Mouse (Mus musculus): ENCODE data around the gene Cdca4. TPM values are rescaled to one million over a fixed set of nuclear protein-coding genes. Genes with fewer than 3 reads are reported as not detected.

Gene Cdca4
- polyA plus RNA-seq, 1 experiment from 2014 or later = 170 TPM

- DNase-seq (ENCODE audit: low spot score) (no peak), ATAC-seq (replicated peaks; ENCODE audit: low FRiP score) (no peak)
- Histone ChIP-seq H3K27ac (ENCODE audit: low read depth, low read length) (no peak overlapping the region), H3K4me3 (ENCODE audit: low read depth, low read length) (no peak overlapping the region), H3K4me2 (ENCODE audit: low read depth, low read length, severe bottlenecking) (no peak overlapping the region), H3K9me3 (ENCODE audit: control insufficient read depth, low read length) (no peaks in the 10 kb centered on the region), H3K9ac (ENCODE audit: low read length) (no peak overlapping the region), H3K27me3 (ENCODE audit: control insufficient read depth, insufficient read depth, low read length) (no peaks in the 10 kb centered on the region), H3K36me3 (ENCODE audit: control insufficient read depth, insufficient read depth, low read length) (no peaks in the 10 kb centered on the region), H3K4me1 (replicated peaks; ENCODE audit: control insufficient read depth, insufficient read depth, low read length) (peaks cover 6% of the 10 kb centered on the region)
- WGBS = 88% methylated on average over 6 of the region's 6 CpGs
Measured at GRCm38 (mm10) chr12:112833527-112833926, 4.3 kb upstream of the Cdca4 start.

DNA sequence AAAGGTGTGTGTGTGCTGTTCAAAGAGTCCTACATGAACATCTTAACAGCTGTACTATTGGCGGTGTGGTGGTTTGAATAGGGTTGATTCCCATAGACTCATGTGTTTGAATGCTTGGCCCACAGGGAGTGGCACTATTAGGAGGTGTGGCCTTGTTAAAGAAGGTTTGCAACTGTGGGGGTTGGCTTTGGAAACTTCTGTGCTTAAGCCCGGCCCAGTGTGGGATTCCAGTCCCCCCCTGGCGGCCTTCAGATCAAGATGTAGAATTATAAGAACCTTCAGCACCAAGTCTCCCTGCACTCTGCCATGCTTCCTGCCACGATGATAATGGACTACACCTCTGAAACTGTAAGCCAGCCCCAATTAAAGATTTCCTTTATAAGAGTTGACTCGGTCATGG, 3.2 kb upstream of the Cdca4 start:
- Histone ChIP-seq H3K4me2 (ENCODE audit: low read depth, low read length, severe bottlenecking) (no peak overlapping the region), H3K27me3 (ENCODE audit: control insufficient read depth, insufficient read depth, low read length) (no peaks in the 10 kb centered on the region), H3K4me1 (replicated peaks; ENCODE audit: control insufficient read depth, insufficient read depth, low read length) (peaks cover 12% of the 10 kb centered on the region), H3K9ac (ENCODE audit: low read length) (no peak overlapping the region), H3K4me3 (ENCODE audit: low read depth, low read length) (no peak overlapping the region), H3K9me3 (ENCODE audit: control insufficient read depth, low read length) (no peaks in the 10 kb centered on the region), H3K36me3 (ENCODE audit: control insufficient read depth, insufficient read depth, low read length) (peaks cover 2% of the 10 kb centered on the region; the same call in 1 of the 2 replicates), H3K27ac (ENCODE audit: low read depth, low read length) (no peak overlapping the region)
- DNase-seq (ENCODE audit: low spot score) = no peak
- WGBS = 88% methylated on average over 5 of the region's 5 CpGs
- ATAC-seq (replicated peaks; ENCODE audit: low FRiP score) = no peak

GRCm38 (mm10) chr12:112830570-112830969, 1.3 kb upstream of the Cdca4 start:
- DNase-seq (ENCODE audit: low spot score) (no peak), ATAC-seq (replicated peaks; ENCODE audit: low FRiP score) (no peak)
- Histone ChIP-seq H3K27ac (ENCODE audit: low read depth, low read length) (no peak overlapping the region), H3K4me3 (ENCODE audit: low read depth, low read length) (peak overlapping the region; percentile 68), H3K36me3 (ENCODE audit: control insufficient read depth, insufficient read depth, low read length) (peaks cover 4% of the 10 kb centered on the region; the same call in 1 of the 2 replicates), H3K4me1 (replicated peaks; ENCODE audit: control insufficient read depth, insufficient read depth, low read length) (peaks cover 19% of the 10 kb centered on the region), H3K9me3 (ENCODE audit: control insufficient read depth, low read length) (no peaks in the 10 kb centered on the region), H3K27me3 (ENCODE audit: control insufficient read depth, insufficient read depth, low read length) (no peaks in the 10 kb centered on the region), H3K9ac (ENCODE audit: low read length) (peak overlapping the region; percentile 83), H3K4me2 (ENCODE audit: low read depth, low read length, severe bottlenecking) (peak overlapping the region; percentile 75)
- WGBS = 93% methylated on average over 3 of the region's 3 CpGs

- H3K27ac ChIP-seq (ENCODE audit: low read depth, low read length) = no peak overlapping the region
Measured at GRCm38 (mm10) chr12:112830141-112830540, 918 bp upstream of the Cdca4 start.

GRCm38 (mm10) chr12:112828501-112829243, 551 bp downstream of the Cdca4 start:
- peaks cover 4% of the 10 kb centered on the region; the same call in 1 of the 2 replicates for H3K36me3 ChIP-seq (ENCODE audit: control insufficient read depth, insufficient read depth, low read length)

More at GRCm38 (mm10) chr12:112830141-112830540, 918 bp upstream of the Cdca4 start:
- DNase-seq (ENCODE audit: low spot score) (no peak), ATAC-seq (replicated peaks; ENCODE audit: low FRiP score) (no peak)
- Histone ChIP-seq H3K9ac (ENCODE audit: low read length) (peak overlapping the region; percentile 83), H3K4me3 (ENCODE audit: low read depth, low read length) (peak overlapping the region; percentile 68), H3K36me3 (ENCODE audit: control insufficient read depth, insufficient read depth, low read length) (peaks cover 4% of the 10 kb centered on the region; the same call in 1 of the 2 replicates), H3K4me2 (ENCODE audit: low read depth, low read length, severe bottlenecking) (peak overlapping the region; percentile 75), H3K9me3 (ENCODE audit: control insufficient read depth, low read length) (no peaks in the 10 kb centered on the region), H3K27me3 (ENCODE audit: control insufficient read depth, insufficient read depth, low read length) (no peaks in the 10 kb centered on the region), H3K4me1 (replicated peaks; ENCODE audit: control insufficient read depth, insufficient read depth, low read length) (peaks cover 19% of the 10 kb centered on the region)
- 44% methylated on average over 2 of the region's 2 CpGs for WGBS

DNA sequence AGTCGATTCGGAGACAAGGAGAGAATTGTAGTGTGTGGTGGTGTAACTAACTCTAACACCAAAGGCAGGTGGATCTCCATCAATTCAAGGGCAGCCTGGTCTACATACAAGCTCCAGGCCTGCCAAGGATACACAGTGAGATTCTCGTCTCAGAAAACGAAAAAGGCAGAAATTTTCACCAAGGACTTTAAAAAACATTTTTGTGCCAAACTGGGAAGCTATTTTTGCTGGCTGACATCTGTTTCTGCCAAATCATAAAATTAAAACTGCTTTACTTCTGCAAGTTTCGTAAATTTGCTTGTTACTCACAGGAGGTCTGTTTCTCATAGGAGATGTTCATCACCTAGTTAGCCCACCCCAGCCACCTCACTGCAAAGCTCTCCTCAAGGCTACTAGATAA, 3.3 kb downstream of the Cdca4 start:
- peaks cover 19% of the 10 kb centered on the region for H3K4me1 ChIP-seq (replicated peaks; ENCODE audit: control insufficient read depth, insufficient read depth, low read length)
- ATAC-seq (replicated peaks; ENCODE audit: low FRiP score) (no peak), DNase-seq (ENCODE audit: low spot score) (no peak)
- H3K36me3 ChIP-seq (ENCODE audit: control insufficient read depth, insufficient read depth, low read length) = peaks cover 11% of the 10 kb centered on the region; the same call in 1 of the 2 replicates
- H3K9me3 ChIP-seq (ENCODE audit: control insufficient read depth, low read length) = no peaks in the 10 kb centered on the region
- H3K27me3 ChIP-seq (ENCODE audit: control insufficient read depth, insufficient read depth, low read length) = no peaks in the 10 kb centered on the region
- no peak overlapping the region for H3K27ac ChIP-seq (ENCODE audit: low read depth, low read length)
- H3K4me3 ChIP-seq (ENCODE audit: low read depth, low read length) = no peak overlapping the region
- no peak overlapping the region for H3K4me2 ChIP-seq (ENCODE audit: low read depth, low read length, severe bottlenecking)
- WGBS = 91% methylated on average over 5 of the region's 5 CpGs
- no peak overlapping the region for H3K9ac ChIP-seq (ENCODE audit: low read length)

More at GRCm38 (mm10) chr12:112828501-112829243, 551 bp downstream of the Cdca4 start:
- peak overlapping the region; percentile 91 for H3K4me2 ChIP-seq (ENCODE audit: low read depth, low read length, severe bottlenecking)
- peak overlapping the region; percentile 89 for H3K27ac ChIP-seq (ENCODE audit: low read depth, low read length)
- peak overlapping the region; percentile 68 for H3K4me3 ChIP-seq (ENCODE audit: low read depth, low read length)
- peak overlapping the region; percentile 99 for H3K9ac ChIP-seq (ENCODE audit: low read length)
- ATAC-seq (replicated peaks; ENCODE audit: low FRiP score) (peak; percentile 84), DNase-seq (ENCODE audit: low spot score) (no peak)
- H3K4me1 ChIP-seq (replicated peaks; ENCODE audit: control insufficient read depth, insufficient read depth, low read length) = peaks cover 19% of the 10 kb centered on the region
- WGBS = under 1% methylated on average over 47 of the region's 51 CpGs
- no peaks in the 10 kb centered on the region for H3K27me3 ChIP-seq (ENCODE audit: control insufficient read depth, insufficient read depth, low read length)
- H3K9me3 ChIP-seq (ENCODE audit: control insufficient read depth, low read length) = no peaks in the 10 kb centered on the region

DNA sequence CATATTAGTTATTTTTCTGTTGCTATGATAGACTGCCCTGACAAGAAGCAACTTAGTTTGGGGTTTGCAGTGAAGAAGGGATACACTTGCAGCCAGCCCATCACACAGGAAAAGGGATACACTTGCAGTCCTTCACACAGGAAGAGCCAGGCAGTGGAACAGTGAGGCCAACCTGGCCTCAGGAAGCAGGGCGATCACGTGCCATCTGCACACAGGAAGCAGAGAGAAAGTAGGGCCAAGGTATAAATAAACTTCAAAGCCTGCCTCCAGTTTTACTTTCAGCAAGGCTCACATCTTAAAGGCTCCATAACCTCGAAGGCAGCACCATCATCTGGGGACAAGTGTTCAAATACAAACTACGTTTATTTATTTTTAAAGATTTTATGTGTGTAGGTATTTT, 6.0 kb downstream of the Cdca4 start:
- Histone ChIP-seq H3K4me2 (ENCODE audit: low read depth, low read length, severe bottlenecking) (no peak overlapping the region), H3K4me3 (ENCODE audit: low read depth, low read length) (no peak overlapping the region), H3K27me3 (ENCODE audit: control insufficient read depth, insufficient read depth, low read length) (no peaks in the 10 kb centered on the region), H3K27ac (ENCODE audit: low read depth, low read length) (no peak overlapping the region), H3K4me1 (replicated peaks; ENCODE audit: control insufficient read depth, insufficient read depth, low read length) (peaks cover 14% of the 10 kb centered on the region), H3K9ac (ENCODE audit: low read length) (no peak overlapping the region), H3K9me3 (ENCODE audit: control insufficient read depth, low read length) (no peaks in the 10 kb centered on the region), H3K36me3 (ENCODE audit: control insufficient read depth, insufficient read depth, low read length) (peaks cover 22% of the 10 kb centered on the region)
- ATAC-seq (replicated peaks; ENCODE audit: low FRiP score) (no peak), DNase-seq (ENCODE audit: low spot score) (no peak)
- WGBS = 90% methylated on average over 4 of the region's 4 CpGs

- Histone ChIP-seq H3K4me2 (ENCODE audit: low read depth, low read length, severe bottlenecking) (no peak overlapping the region), H3K36me3 (ENCODE audit: control insufficient read depth, insufficient read depth, low read length) (peaks cover 22% of the 10 kb centered on the region), H3K9ac (ENCODE audit: low read length) (no peak overlapping the region), H3K4me1 (replicated peaks; ENCODE audit: control insufficient read depth, insufficient read depth, low read length) (peaks cover 10% of the 10 kb centered on the region), H3K27ac (ENCODE audit: low read depth, low read length) (no peak overlapping the region), H3K9me3 (ENCODE audit: control insufficient read depth, low read length) (no peaks in the 10 kb centered on the region), H3K4me3 (ENCODE audit: low read depth, low read length) (no peak overlapping the region), H3K27me3 (ENCODE audit: control insufficient read depth, insufficient read depth, low read length) (no peaks in the 10 kb centered on the region)
- 86% methylated on average over 2 of the region's 2 CpGs for WGBS
- ATAC-seq (replicated peaks; ENCODE audit: low FRiP score) (no peak), DNase-seq (ENCODE audit: low spot score) (no peak)
Measured at GRCm38 (mm10) chr12:112822676-112823075, 6.5 kb downstream of the Cdca4 start.

GRCm38 (mm10) chr12:112821974-112822373, 7.2 kb downstream of the Cdca4 start:
- ATAC-seq (replicated peaks; ENCODE audit: low FRiP score) (no peak), DNase-seq (ENCODE audit: low spot score) (no peak)
- Histone ChIP-seq H3K4me1 (replicated peaks; ENCODE audit: control insufficient read depth, insufficient read depth, low read length) (peaks cover 3% of the 10 kb centered on the region; the same call in 1 of the 2 replicates), H3K4me2 (ENCODE audit: low read depth, low read length, severe bottlenecking) (no peak overlapping the region), H3K27ac (ENCODE audit: low read depth, low read length) (no peak overlapping the region), H3K27me3 (ENCODE audit: control insufficient read depth, insufficient read depth, low read length) (no peaks in the 10 kb centered on the region), H3K9me3 (ENCODE audit: control insufficient read depth, low read length) (no peaks in the 10 kb centered on the region), H3K4me3 (ENCODE audit: low read depth, low read length) (no peak overlapping the region), H3K36me3 (ENCODE audit: control insufficient read depth, insufficient read depth, low read length) (peaks cover 18% of the 10 kb centered on the region), H3K9ac (ENCODE audit: low read length) (no peak overlapping the region)
- WGBS = 89% methylated on average over 4 of the region's 4 CpGs
